Mouse (Mus musculus) hindbrain, embryonic 15.5 days (tissue): ENCODE data around the gene Rasl11a. TPM values are rescaled to one million over a fixed set of nuclear protein-coding genes. Genes with fewer than 3 reads are reported as not detected.
A peak's percentile ranks its signal among the peaks of the same experiment; 100 is the strongest.

Experiments used
- ATAC-seq: fragments of 200-750 bp; cut with Nextera tagmentation; 2 replicates; pipeline ENCODE4 v1.8.0; 2017; ENCODE audit warnings: low read depth, moderate number of reproducible peaks, moderate TSS enrichment; ENCODE audit not compliant: low FRiP score
- H3K27ac ChIP-seq: fragments of 300-500 bp; sonication (generic); replicated peaks from 2 replicates; pipeline ENCODE4 v1.5.1; 2015; ENCODE audit warnings: mild to moderate bottlenecking, inconsistent platforms
- H3K27me3 ChIP-seq: fragments of 300-500 bp; sonication (generic); 2 replicates; pipeline ENCODE4 v1.6.1; 2015; ENCODE audit warnings: control low read depth, inconsistent platforms
- H3K36me3 ChIP-seq: fragments of 300-500 bp; sonication (generic); 2 replicates; pipeline ENCODE4 v1.6.1; 2015; ENCODE audit warnings: control low read depth, inconsistent platforms
- H3K4me1 ChIP-seq: fragments of 300-500 bp; sonication (generic); replicated peaks from 2 replicates; pipeline ENCODE4 v1.6.1; 2015; ENCODE audit warnings: control low read depth, inconsistent platforms
- H3K4me2 ChIP-seq: fragments of 300-500 bp; sonication (generic); 2 replicates; pipeline ENCODE4 v1.6.1; 2015; ENCODE audit warnings: moderate library complexity, mild to moderate bottlenecking, inconsistent platforms
- H3K4me3 ChIP-seq: fragments of 300-500 bp; sonication (generic); 2 replicates; pipeline ENCODE4 v1.5.1; 2015; ENCODE audit warnings: mild to moderate bottlenecking, inconsistent platforms
- H3K9ac ChIP-seq: fragments of 300-500 bp; sonication (generic); 2 replicates; pipeline ENCODE4 v1.6.1; 2015; ENCODE audit warnings: inconsistent platforms
- H3K9me3 ChIP-seq: fragments of 300-500 bp; sonication (generic); 2 replicates; pipeline ENCODE4 v1.6.1; 2016; ENCODE audit warnings: control low read depth, inconsistent platforms
- WGBS: fragments of 180-500 bp; shearing (Covaris S2); methylation state at CpG from one replicate; pipeline ENCODE4 v1.1.7; 2015; 5-methylcytosine and 5-hydroxymethylcytosine counted together
- polyA plus RNA-seq: library from polyadenylated mRNA; unstranded; fragments of >200 nt; fragmentation: Nextera tagmentation; extraction: Ambion mirVana; gene quantifications from 2 replicates; pipeline ENCODE4 v1.2.1, GENCODE M21; 2015

The Rasl11a gene
- polyA plus RNA-seq, 1 experiment from 2014 or later: 9.3 TPM

GRCm38 (mm10) chr5:146848936-146849582, 4.2 kb downstream of the Rasl11a start:
- no peak overlapping the region for H3K9ac ChIP-seq
- H3K27ac ChIP-seq: no peak overlapping the region
- no peaks in the 10 kb centered on the region for H3K36me3 ChIP-seq
- H3K9me3 ChIP-seq: no peaks in the 10 kb centered on the region
- no peaks in the 10 kb centered on the region; the same call in 1 of the 2 replicates for H3K27me3 ChIP-seq
- no peak for ATAC-seq
- no peak overlapping the region for H3K4me3 ChIP-seq
- H3K4me2 ChIP-seq: no peak overlapping the region
- 97% methylated on average over 4 of the region's 4 CpGs for WGBS
- peaks cover 15% of the 10 kb centered on the region for H3K4me1 ChIP-seq

GRCm38 (mm10) chr5:146856106-146856505, 11.2 kb downstream of the Rasl11a start:
- 89% methylated on average over 3 of the region's 3 CpGs for WGBS
- H3K9me3 ChIP-seq: no peaks in the 10 kb centered on the region
- no peaks in the 10 kb centered on the region for H3K36me3 ChIP-seq
- no peaks in the 10 kb centered on the region for H3K4me1 ChIP-seq
- no peak for ATAC-seq
- H3K9ac ChIP-seq: no peak overlapping the region
- H3K27ac ChIP-seq: no peak overlapping the region
- no peaks in the 10 kb centered on the region for H3K27me3 ChIP-seq
- H3K4me2 ChIP-seq: no peak overlapping the region
- no peak overlapping the region for H3K4me3 ChIP-seq

- 90% methylated on average over 8 of the region's 8 CpGs for WGBS
- Histone ChIP-seq H3K4me2 (no peak overlapping the region), H3K36me3 (no peaks in the 10 kb centered on the region), H3K9ac (no peak overlapping the region), H3K4me3 (no peak overlapping the region), H3K27ac (no peak overlapping the region), H3K9me3 (no peaks in the 10 kb centered on the region), H3K27me3 (no peaks in the 10 kb centered on the region), H3K4me1 (no peaks in the 10 kb centered on the region)
- ATAC-seq: no peak
Measured at GRCm38 (mm10) chr5:146857620-146858019, 12.7 kb downstream of the Rasl11a start.

GRCm38 (mm10) chr5:146858772-146859171, 13.9 kb downstream of the Rasl11a start:
- no peak overlapping the region for H3K4me2 ChIP-seq
- no peaks in the 10 kb centered on the region for H3K4me1 ChIP-seq
- ATAC-seq: peak; percentile 51; the same call in 1 of the 2 replicates
- no peak overlapping the region for H3K4me3 ChIP-seq
- no peaks in the 10 kb centered on the region for H3K9me3 ChIP-seq
- WGBS: 74% methylated on average over 9 of the region's 9 CpGs
- no peaks in the 10 kb centered on the region for H3K27me3 ChIP-seq
- no peak overlapping the region for H3K27ac ChIP-seq
- no peaks in the 10 kb centered on the region for H3K36me3 ChIP-seq
- no peak overlapping the region for H3K9ac ChIP-seq

GRCm38 (mm10) chr5:146859246-146859645, 14.4 kb downstream of the Rasl11a start:
- H3K9me3 ChIP-seq: no peaks in the 10 kb centered on the region
- peak; percentile 47; the same call in 1 of the 2 replicates for ATAC-seq
- no peak overlapping the region for H3K4me2 ChIP-seq
- WGBS: 54% methylated on average over 8 of the region's 8 CpGs
- H3K4me3 ChIP-seq: no peak overlapping the region
- H3K9ac ChIP-seq: no peak overlapping the region
- no peak overlapping the region for H3K27ac ChIP-seq
- no peaks in the 10 kb centered on the region for H3K27me3 ChIP-seq
- no peaks in the 10 kb centered on the region for H3K36me3 ChIP-seq
- H3K4me1 ChIP-seq: no peaks in the 10 kb centered on the region

- Histone ChIP-seq H3K9me3 (no peaks in the 10 kb centered on the region), H3K4me2 (no peak overlapping the region), H3K36me3 (no peaks in the 10 kb centered on the region), H3K4me3 (no peak overlapping the region), H3K4me1 (no peaks in the 10 kb centered on the region), H3K27me3 (no peaks in the 10 kb centered on the region), H3K9ac (no peak overlapping the region), H3K27ac (no peak overlapping the region)
- WGBS: 77% methylated on average over 18 of the region's 18 CpGs
- ATAC-seq: no peak
Measured at GRCm38 (mm10) chr5:146860222-146860998, 15.5 kb downstream of the Rasl11a start.

GRCm38 (mm10) chr5:146861588-146861987, 16.7 kb downstream of the Rasl11a start:
- WGBS: 35% methylated on average over 7 of the region's 7 CpGs
- H3K4me1 ChIP-seq: no peaks in the 10 kb centered on the region
- no peaks in the 10 kb centered on the region for H3K36me3 ChIP-seq
- 0 out of 2 replicates have a peak overlapping the region, but pooled peaks have one; percentile 7 for H3K27ac ChIP-seq
- no peak overlapping the region for H3K4me3 ChIP-seq
- no peaks in the 10 kb centered on the region for H3K9me3 ChIP-seq
- no peak for ATAC-seq
- no peak overlapping the region for H3K9ac ChIP-seq
- H3K27me3 ChIP-seq: no peaks in the 10 kb centered on the region
- H3K4me2 ChIP-seq: no peak overlapping the region

- Histone ChIP-seq H3K9ac (no peak overlapping the region), H3K36me3 (no peaks in the 10 kb centered on the region), H3K9me3 (no peaks in the 10 kb centered on the region), H3K4me1 (peaks cover 14% of the 10 kb centered on the region), H3K4me3 (no peak overlapping the region), H3K27ac (no peak overlapping the region), H3K27me3 (no peaks in the 10 kb centered on the region), H3K4me2 (no peak overlapping the region)
- no peak for ATAC-seq
- WGBS: 75% methylated on average over 4 of the region's 4 CpGs
Measured at GRCm38 (mm10) chr5:146865511-146865910, 20.6 kb downstream of the Rasl11a start.

GRCm38 (mm10) chr5:146866277-146866676, 21.4 kb downstream of the Rasl11a start:
- H3K36me3 ChIP-seq: no peaks in the 10 kb centered on the region
- H3K27ac ChIP-seq: no peak overlapping the region
- H3K4me1 ChIP-seq: peaks cover 14% of the 10 kb centered on the region
- no peak overlapping the region for H3K9ac ChIP-seq
- 94% methylated on average over 2 of the region's 2 CpGs for WGBS
- H3K9me3 ChIP-seq: no peaks in the 10 kb centered on the region
- H3K4me3 ChIP-seq: no peak overlapping the region
- no peak for ATAC-seq
- H3K27me3 ChIP-seq: no peaks in the 10 kb centered on the region
- no peak overlapping the region for H3K4me2 ChIP-seq

- H3K36me3 ChIP-seq: no peaks in the 10 kb centered on the region
- no peaks in the 10 kb centered on the region for H3K27me3 ChIP-seq
- 7% methylated on average over 19 of the region's 19 CpGs for WGBS
- peak overlapping the region; percentile 54 for H3K27ac ChIP-seq
- peak overlapping the region; percentile 42 for H3K4me2 ChIP-seq
- H3K4me1 ChIP-seq: peaks cover 14% of the 10 kb centered on the region
- H3K9ac ChIP-seq: 0 out of 2 replicates have a peak overlapping the region, but pooled peaks have one; percentile 0
- ATAC-seq: peak; percentile 80
- H3K4me3 ChIP-seq: peak overlapping the region; percentile 6; the same call in 1 of the 2 replicates
- no peaks in the 10 kb centered on the region for H3K9me3 ChIP-seq
Measured at GRCm38 (mm10) chr5:146867246-146867945, 22.5 kb downstream of the Rasl11a start.

- no peaks in the 10 kb centered on the region for H3K9me3 ChIP-seq
- peak overlapping the region; percentile 54; the same call in 1 of the 2 replicates for H3K27ac ChIP-seq
- peaks cover 14% of the 10 kb centered on the region for H3K4me1 ChIP-seq
- H3K4me3 ChIP-seq: no peak overlapping the region
- no peaks in the 10 kb centered on the region for H3K27me3 ChIP-seq
- no peak overlapping the region for H3K9ac ChIP-seq
- no peaks in the 10 kb centered on the region for H3K36me3 ChIP-seq
- ATAC-seq: peak; percentile 35; the same call in 1 of the 2 replicates
- peak overlapping the region; percentile 42 for H3K4me2 ChIP-seq
- 15% methylated on average over 4 of the region's 4 CpGs for WGBS
Measured at GRCm38 (mm10) chr5:146867946-146868314, 23.1 kb downstream of the Rasl11a start.
